Mouse (Mus musculus) frontal cortex, postnatal 36 days (tissue): ENCODE data around the gene Enho.
"Not testable (repeated sequence)": the region's sequence is repeated elsewhere in the genome, so short reads cannot be mapped to it uniquely, and the experiment has no call there.

Source experiments
- DNase-seq, 2 experiments: peaks; one replicate each; pipeline ENCODE4 v3.0.0; 2022; ENCODE audit warnings: low spot score in 2 of 2

The Enho gene

GRCm38 (mm10) chr4:41639913-41640507 is at the start of gene Enho:
TSS of gene Enho (minus strand) at chr4:41640324.
- peak; percentile 93 for DNase-seq

GRCm38 (mm10) chr4:41688562-41688961 is 48.4 kb upstream of the Enho start:
- not testable (repeated sequence) for DNase-seq

- not testable (repeated sequence) for DNase-seq
Measured at GRCm38 (mm10) chr4:41685882-41686492, 45.9 kb upstream of the Enho start.

GRCm38 (mm10) chr4:41684931-41685453 is 44.9 kb upstream of the Enho start:
- not testable (repeated sequence) for DNase-seq

GRCm38 (mm10) chr4:41684131-41684930 is 44.2 kb upstream of the Enho start:
- DNase-seq = not testable (repeated sequence)

- DNase-seq = not testable (repeated sequence)
Measured at GRCm38 (mm10) chr4:41683303-41683702, 43.2 kb upstream of the Enho start.

GRCm38 (mm10) chr4:41682789-41683188 is 42.7 kb upstream of the Enho start:
- DNase-seq = no peak

- no peak for DNase-seq
Measured at GRCm38 (mm10) chr4:41681947-41682346, 41.8 kb upstream of the Enho start.

- DNase-seq = peak in 1 of 2 experiments; percentile 55
Measured at GRCm38 (mm10) chr4:41681176-41681575, 41.1 kb upstream of the Enho start.

GRCm38 (mm10) chr4:41679291-41679690 is 39.2 kb upstream of the Enho start:
- DNase-seq = no peak

- DNase-seq = no peak
Measured at GRCm38 (mm10) chr4:41678863-41679262, 38.7 kb upstream of the Enho start.

- no peak for DNase-seq
Measured at GRCm38 (mm10) chr4:41677006-41677629, 37.0 kb upstream of the Enho start.

- no peak for DNase-seq
Measured at GRCm38 (mm10) chr4:41676248-41677005, 36.3 kb upstream of the Enho start.

- no peak for DNase-seq
Measured at GRCm38 (mm10) chr4:41673186-41673585, 33.1 kb upstream of the Enho start.

- no peak for DNase-seq
Measured at GRCm38 (mm10) chr4:41672522-41672963, 32.4 kb upstream of the Enho start.

- no peak for DNase-seq
Measured at GRCm38 (mm10) chr4:41671963-41672480, 31.9 kb upstream of the Enho start.

- DNase-seq = no peak
Measured at GRCm38 (mm10) chr4:41671500-41671899, 31.4 kb upstream of the Enho start.

- no peak for DNase-seq
Measured at GRCm38 (mm10) chr4:41670836-41671235, 30.7 kb upstream of the Enho start.

GRCm38 (mm10) chr4:41666646-41667045 is 26.5 kb upstream of the Enho start:
- no peak for DNase-seq

- DNase-seq = no peak
Measured at GRCm38 (mm10) chr4:41665009-41665675, 25.0 kb upstream of the Enho start.
